Mouse (Mus musculus) limb, embryonic 11.5 days (tissue): ENCODE measurements around the gene Slc35e4. TPM values are rescaled to one million over a fixed set of nuclear protein-coding genes. Genes with fewer than 3 reads are reported as not detected.

ENCODE experiments used
- ATAC-seq: fragments of 200-750 bp; cut with Nextera tagmentation; 2 replicates; pipeline ENCODE4 v1.8.0; 2017; ENCODE audit warnings: low read depth; ENCODE audit not compliant: insufficient number of reproducible peaks, low FRiP score, low TSS enrichment
- DNase-seq: peaks from one replicate; pipeline ENCODE4 v3.0.0-alpha.2; 2015; ENCODE audit warnings: low spot score
- H3K27ac ChIP-seq: fragments of 300-500 bp; sonication (generic); replicated peaks from 2 replicates; pipeline ENCODE4 v1.5.1; 2014; ENCODE audit warnings: low read depth, mild to moderate bottlenecking, low read length
- H3K27me3 ChIP-seq: fragments of 300-500 bp; sonication (generic); 2 replicates; pipeline ENCODE4 v1.6.1; 2014; ENCODE audit warnings: mild to moderate bottlenecking, low read length, mixed read lengths; ENCODE audit not compliant: control insufficient read depth, insufficient read depth
- H3K36me3 ChIP-seq: fragments of 300-500 bp; sonication (generic); 2 replicates; pipeline ENCODE4 v1.6.1; 2014; ENCODE audit warnings: mild to moderate bottlenecking, low read length, moderate library complexity, mixed read lengths; ENCODE audit not compliant: control insufficient read depth, insufficient read depth
- H3K4me1 ChIP-seq: fragments of 300-500 bp; sonication (generic); 2 replicates; pipeline ENCODE4 v1.6.1; 2014; ENCODE audit warnings: low read length, mixed read lengths; ENCODE audit not compliant: control insufficient read depth, insufficient read depth
- H3K4me2 ChIP-seq: fragments of 300-500 bp; sonication (generic); 2 replicates; pipeline ENCODE4 v1.6.1; 2014; ENCODE audit warnings: low read depth, mild to moderate bottlenecking, moderate library complexity; ENCODE audit not compliant: severe bottlenecking
- H3K4me3 ChIP-seq: fragments of 300-500 bp; sonication (generic); 2 replicates; pipeline ENCODE4 v1.5.1; 2014; ENCODE audit warnings: low read depth, low read length
- H3K9ac ChIP-seq: fragments of 300-500 bp; sonication (generic); 2 replicates; pipeline ENCODE4 v1.6.1; 2014; ENCODE audit warnings: mild to moderate bottlenecking, low read length
- H3K9me3 ChIP-seq: fragments of 300-500 bp; sonication (generic); 2 replicates; pipeline ENCODE4 v1.6.1; 2016; ENCODE audit warnings: low read length; ENCODE audit not compliant: control insufficient read depth
- WGBS: fragments of 180-500 bp; shearing (Covaris S2); extraction: QIAGEN DNeasy Blood & Tissue Kit; methylation state at CpG from one replicate; pipeline ENCODE4 v1.1.7; 2014; 5-methylcytosine and 5-hydroxymethylcytosine counted together
- polyA plus RNA-seq: library from polyadenylated mRNA; unstranded; fragments of >200 nt; fragmentation: Nextera tagmentation; extraction: Ambion mirVana; gene quantifications from 2 replicates; pipeline ENCODE4 v1.2.1, GENCODE M21; 2014

Slc35e4 gene
- polyA plus RNA-seq, 1 experiment from 2014 or later: 1.7 TPM

DNA sequence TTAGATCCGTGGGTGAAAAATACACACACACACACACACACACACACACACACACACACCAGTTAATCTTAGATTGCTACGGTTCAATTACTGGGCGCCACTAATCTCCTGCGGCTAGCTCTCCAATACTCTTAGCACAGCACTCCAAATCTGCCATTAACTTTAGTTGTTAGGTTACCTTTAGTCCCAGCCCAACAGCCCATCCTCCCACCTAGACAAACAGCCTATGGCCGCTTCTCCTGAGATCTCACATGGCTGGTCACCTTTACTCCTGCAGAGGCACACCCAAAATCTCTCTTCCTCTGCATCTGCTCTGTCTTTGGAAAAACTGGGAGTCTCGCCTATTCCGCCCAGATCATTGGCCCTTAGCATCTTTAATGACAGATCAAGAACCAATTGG, 26.9 kb upstream of the Slc35e4 start:
- WGBS: 89% methylated on average over 7 of the region's 7 CpGs
- Histone ChIP-seq H3K36me3 (no peaks in the 10 kb centered on the region), H3K27ac (no peak overlapping the region), H3K4me1 (no peaks in the 10 kb centered on the region), H3K27me3 (no peaks in the 10 kb centered on the region), H3K4me2 (no peak overlapping the region), H3K9ac (no peak overlapping the region), H3K4me3 (no peak overlapping the region), H3K9me3 (no peaks in the 10 kb centered on the region)
- DNase-seq (no peak), ATAC-seq (no peak)

- no peaks in the 10 kb centered on the region for H3K36me3 ChIP-seq
- no peaks in the 10 kb centered on the region for H3K4me1 ChIP-seq
- H3K27me3 ChIP-seq: no peaks in the 10 kb centered on the region
- DNase-seq: no peak
- H3K4me2 ChIP-seq: no peak overlapping the region
- no peak overlapping the region for H3K4me3 ChIP-seq
- 77% methylated on average over 13 of the region's 13 CpGs for WGBS
- no peak overlapping the region for H3K27ac ChIP-seq
- H3K9me3 ChIP-seq: no peaks in the 10 kb centered on the region
- H3K9ac ChIP-seq: no peak overlapping the region
- no peak for ATAC-seq
Measured at GRCm38 (mm10) chr11:3937321-3937874, 22.9 kb upstream of the Slc35e4 start.

GRCm38 (mm10) chr11:3936318-3936717, 21.9 kb upstream of the Slc35e4 start:
- Histone ChIP-seq H3K4me3 (no peak overlapping the region), H3K27ac (no peak overlapping the region), H3K4me2 (no peak overlapping the region), H3K27me3 (no peaks in the 10 kb centered on the region), H3K4me1 (peaks cover 1% of the 10 kb centered on the region), H3K9ac (no peak overlapping the region), H3K9me3 (no peaks in the 10 kb centered on the region), H3K36me3 (no peaks in the 10 kb centered on the region)
- WGBS: 77% methylated on average over 3 of the region's 3 CpGs
- no peak for ATAC-seq
- no peak for DNase-seq

DNA sequence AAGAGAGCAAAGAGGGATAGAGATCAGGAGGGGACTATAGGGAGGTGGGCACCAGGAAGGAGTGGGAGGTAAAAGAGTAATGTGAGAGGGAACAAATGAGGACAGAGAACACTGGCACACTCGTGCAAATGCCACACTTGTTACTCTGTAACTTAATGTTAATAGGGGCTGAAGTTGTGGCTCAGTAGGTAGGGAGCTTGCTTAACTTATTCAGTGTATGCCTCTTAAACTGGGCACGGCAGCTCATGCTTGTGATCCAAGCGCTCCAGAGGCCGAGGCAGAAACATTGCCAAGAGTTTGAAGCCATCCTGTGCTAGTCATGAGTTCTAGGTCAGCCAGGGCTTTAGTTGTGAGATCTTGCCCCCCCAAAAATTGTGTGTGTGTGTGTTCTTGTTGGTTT, 20.7 kb upstream of the Slc35e4 start:
- no peak overlapping the region for H3K4me2 ChIP-seq
- no peak for ATAC-seq
- WGBS: 76% methylated on average over 4 of the region's 4 CpGs
- H3K4me1 ChIP-seq: peaks cover 4% of the 10 kb centered on the region
- H3K9me3 ChIP-seq: no peaks in the 10 kb centered on the region
- no peak for DNase-seq
- no peak overlapping the region; the same call in 1 of the 2 replicates for H3K9ac ChIP-seq
- no peak overlapping the region for H3K27ac ChIP-seq
- H3K36me3 ChIP-seq: no peaks in the 10 kb centered on the region
- H3K27me3 ChIP-seq: no peaks in the 10 kb centered on the region
- no peak overlapping the region for H3K4me3 ChIP-seq

DNA sequence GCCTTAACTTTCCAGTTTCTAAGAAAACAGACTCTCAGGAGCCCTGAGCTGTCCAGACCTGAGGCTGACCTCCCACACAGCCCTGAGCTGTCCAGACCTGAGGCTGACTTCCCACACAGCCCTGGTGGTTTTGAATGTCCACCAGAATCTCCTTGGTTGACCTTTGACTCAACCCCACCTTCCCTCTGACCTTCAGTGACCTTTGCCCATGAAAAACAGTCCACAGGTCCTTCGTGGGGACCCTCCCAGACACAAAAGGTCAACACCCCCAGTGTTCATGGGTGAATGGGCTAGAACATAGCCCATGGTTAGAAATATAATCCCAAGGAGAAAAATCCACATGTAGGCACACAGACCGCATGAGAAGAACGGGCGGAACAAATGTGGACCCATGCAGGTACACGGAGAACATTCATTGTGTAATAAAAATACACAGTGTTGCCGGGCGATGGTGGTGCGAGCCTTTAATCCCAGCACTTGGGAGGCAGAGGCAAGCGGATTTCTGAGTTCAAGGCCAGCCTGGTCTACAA, 19.4 kb upstream of the Slc35e4 start:
- WGBS: 89% methylated on average over 9 of the region's 9 CpGs
- no peak for DNase-seq
- H3K36me3 ChIP-seq: no peaks in the 10 kb centered on the region

GRCm38 (mm10) chr11:3931511-3932211, 17.2 kb upstream of the Slc35e4 start, which contains the start of gene Tcn2:
TSS of gene Tcn2 (minus strand) at chr11:3932159.
- H3K4me2 ChIP-seq: peak within 1 kb of the TSS; percentile 66
- no peaks in the 10 kb centered on the region for H3K27me3 ChIP-seq
- DNase-seq (peak; percentile 87), ATAC-seq (peak; percentile 81)
- H3K36me3 ChIP-seq: no peaks in the 10 kb centered on the region
- no peaks in the 10 kb centered on the region for H3K9me3 ChIP-seq
- H3K4me1 ChIP-seq: peaks cover 4% of the 10 kb centered on the region
- H3K27ac ChIP-seq: no peak within 1 kb of the TSS
- WGBS: under 1% methylated on average over 24 of the region's 26 CpGs
- peak within 1 kb of the TSS; percentile 49 for H3K4me3 ChIP-seq
- H3K9ac ChIP-seq: peak within 1 kb of the TSS; percentile 50

More for the DNA sequence above, 19.4 kb upstream of the Slc35e4 start:
- no peak overlapping the region for H3K4me3 ChIP-seq
- ATAC-seq: no peak
- no peaks in the 10 kb centered on the region for H3K27me3 ChIP-seq
- H3K4me2 ChIP-seq: no peak overlapping the region
- H3K9me3 ChIP-seq: no peaks in the 10 kb centered on the region
- H3K27ac ChIP-seq: no peak overlapping the region
- H3K4me1 ChIP-seq: peaks cover 4% of the 10 kb centered on the region
- H3K9ac ChIP-seq: no peak overlapping the region

DNA sequence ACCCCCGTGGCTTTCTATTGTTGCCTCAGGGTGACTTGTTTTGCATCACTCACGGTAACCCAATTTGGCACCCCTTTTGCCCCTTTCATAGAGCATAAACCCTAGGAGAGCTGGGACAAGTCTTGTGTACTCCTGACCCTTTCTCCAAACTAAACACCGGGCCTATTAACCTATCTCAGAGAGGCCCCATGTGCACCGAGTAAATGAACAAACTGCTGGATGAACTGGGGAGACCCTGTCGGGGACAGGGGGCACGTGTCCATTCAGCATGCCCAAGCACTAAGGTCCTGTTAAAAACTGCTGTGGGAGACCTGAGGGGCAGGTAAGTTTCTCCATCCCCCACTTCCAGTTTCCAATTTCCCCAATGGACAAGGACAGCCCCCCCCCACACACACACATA, 16.5 kb upstream of the Slc35e4 start:
- H3K4me3 ChIP-seq: peak overlapping the region; percentile 49
- ATAC-seq (no peak), DNase-seq (no peak)
- peak overlapping the region; percentile 66 for H3K4me2 ChIP-seq
- WGBS: 27% methylated on average over 6 of the region's 6 CpGs
- H3K4me1 ChIP-seq: peaks cover 4% of the 10 kb centered on the region
- no peaks in the 10 kb centered on the region for H3K27me3 ChIP-seq
- H3K9me3 ChIP-seq: no peaks in the 10 kb centered on the region
- no peaks in the 10 kb centered on the region for H3K36me3 ChIP-seq
- H3K9ac ChIP-seq: no peak overlapping the region
- H3K27ac ChIP-seq: no peak overlapping the region

GRCm38 (mm10) chr11:3930019-3930418, 15.6 kb upstream of the Slc35e4 start:
- no peak overlapping the region for H3K27ac ChIP-seq
- peaks cover 4% of the 10 kb centered on the region for H3K4me1 ChIP-seq
- H3K9ac ChIP-seq: no peak overlapping the region
- DNase-seq (no peak), ATAC-seq (no peak)
- H3K4me3 ChIP-seq: no peak overlapping the region
- WGBS: 89% methylated on average over 4 of the region's 4 CpGs
- H3K9me3 ChIP-seq: no peaks in the 10 kb centered on the region
- no peak overlapping the region for H3K4me2 ChIP-seq
- H3K27me3 ChIP-seq: no peaks in the 10 kb centered on the region
- H3K36me3 ChIP-seq: no peaks in the 10 kb centered on the region
